8 mouse cellular contexts compared by ENCODE assay signal in the genomic region with DNA sequence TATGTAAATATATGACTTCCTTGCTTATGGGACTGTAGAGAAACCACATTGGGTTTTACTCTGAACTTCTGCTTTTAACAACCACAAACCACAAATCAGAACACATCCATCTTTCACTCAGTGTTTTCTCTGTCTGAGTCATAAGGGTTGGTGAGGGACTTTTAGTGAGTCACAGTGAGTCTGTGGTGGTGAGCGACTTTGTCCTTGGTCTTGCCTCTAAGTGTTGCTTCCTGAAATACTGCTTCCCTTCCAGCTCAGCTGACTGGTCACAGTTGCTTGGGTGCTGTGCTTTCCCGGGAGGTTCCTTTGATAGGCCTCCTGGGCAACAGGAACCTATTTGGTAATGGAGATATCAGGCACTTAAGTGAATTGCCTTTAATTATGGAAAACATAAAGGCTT. TPM values are rescaled to one million over a fixed set of nuclear protein-coding genes. Genes with fewer than 3 reads are reported as not detected.
DNase-seq lines count a peak whose midpoint lies in the region; ATAC-seq lines count a peak whose summit lies in the region.

No protein-coding gene starts in this region.

- peak; percentile 23 to 68 for DNase-seq in heart, adult 18-20 months
- no peak for DNase-seq in heart, postnatal 14 days
- peak; percentile 1 for DNase-seq in thymus, postnatal 25 days
- DNase-seq in thymus, postnatal 36 days = no peak
- no peak for DNase-seq in cerebellum, adult 11 months
- no peak for DNase-seq in gastrocnemius, postnatal 25 days
- no peak for DNase-seq in embryo, embryonic 9.5 days (ENCODE audit: extremely low spot score)

- intact Hi-C loops in heart, postnatal 14 days (cut with DNase I) = no loop called here

- peak; percentile 100 for ATAC-seq in hematopoietic stem cell, adult 5-6 weeks (replicated peaks in 1 of 2; ENCODE audit: insufficient read depth in 1 of 2, low FRiP score in 2 of 2, low TSS enrichment in 1 of 2, low read depth in 1 of 2, poor library complexity in 2 of 2, severe bottlenecking in 2 of 2)

RNA-seq across cellular contexts. Expression of a gene that starts 17.3 kb away (rescaled TPM):
- total RNA-seq in heart, adult 18-20 months (2021) = 10 to 100 TPM; 35.0 to 39.6 TPM
- total RNA-seq in heart, postnatal 14 days (2021) = 10 to 100 TPM; 28.3 to 28.5 TPM
- 14.7 and 17.4 TPM in 2 replicates for total RNA-seq in hematopoietic stem cell, adult 5-6 weeks (2017)
- 10 to 100 TPM; 12.4 to 14.5 TPM for total RNA-seq in gastrocnemius, postnatal 25 days (2021)

RNA-seq across cellular contexts. Expression of a gene that starts 31.9 kb away (rescaled TPM):
- total RNA-seq in heart, adult 18-20 months (2021) = 10 to 100 TPM; 37.2 to 37.6 TPM
- 10 to 100 TPM; 38.4 to 41.7 TPM for total RNA-seq in heart, postnatal 14 days (2021)
- total RNA-seq in hematopoietic stem cell, adult 5-6 weeks (2017) = 28.4 and 31.0 TPM in 2 replicates
- total RNA-seq in gastrocnemius, postnatal 25 days (2021) = 10 to 100 TPM; 19.3 to 25.6 TPM

Comparison
In these comparisons a context has a peak if more than half of its experiments do, and no peak if none do; other contexts are left out.
1. DNase-seq: peak in heart, adult 18-20 months (2 of 2) and thymus, postnatal 25 days (single experiment); none in heart, postnatal 14 days (0 of 2), thymus, postnatal 36 days (0 of 2), cerebellum, adult 11 months (single experiment), gastrocnemius, postnatal 25 days (single experiment) and embryo, embryonic 9.5 days (single experiment).